Mouse (Mus musculus) liver, adult 2 months (tissue): Measurements from ENCODE around the gene Fcrlb.

ENCODE experiments used
- CTCF ChIP-seq: fragments of 200-500 bp; IDR thresholded peaks from 2 replicates; pipeline ENCODE4 v1.5.1; 2011; ENCODE audit warnings: low read depth, low read length, control low read depth
- POLR2A ChIP-seq: fragments of 200-500 bp; IDR thresholded peaks from 2 replicates; pipeline ENCODE4 v1.6.1; 2011; ENCODE audit warnings: low read length, control low read depth; ENCODE audit not compliant: insufficient read depth; ENCODE audit errors: extremely low read depth

DNA sequence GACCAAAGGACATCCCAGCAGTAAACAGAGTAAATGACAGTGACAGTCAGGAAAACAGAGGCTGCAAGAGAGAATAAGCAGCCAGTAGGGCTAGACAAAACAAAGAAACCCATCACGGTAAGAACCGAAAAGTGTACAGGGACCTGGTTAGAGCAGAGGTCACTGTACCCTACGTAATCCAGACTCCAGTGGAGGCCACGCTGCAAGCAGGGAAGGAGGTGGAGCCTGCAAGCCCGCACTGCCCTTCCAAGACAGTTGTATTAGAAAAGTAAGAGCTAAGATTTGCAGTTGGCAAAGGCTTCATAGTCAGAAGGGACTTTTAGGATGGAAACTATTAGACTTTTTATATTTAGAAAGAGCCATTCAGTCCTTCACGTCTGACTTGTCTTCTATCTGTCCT, 14.2 kb upstream of the Fcrlb start:
- TF ChIP-seq CTCF (no peak), POLR2A (no peak)
